Mouse (Mus musculus) testis, postnatal 14 days (tissue): ENCODE measurements around the gene Sntb2.
A peak's percentile ranks its signal among the peaks of the same experiment; 100 is the strongest.

Source experiments
- DNase-seq: peaks from one replicate; pipeline ENCODE4 v3.0.0; 2021; ENCODE audit warnings: low spot score

The Sntb2 gene

DNA sequence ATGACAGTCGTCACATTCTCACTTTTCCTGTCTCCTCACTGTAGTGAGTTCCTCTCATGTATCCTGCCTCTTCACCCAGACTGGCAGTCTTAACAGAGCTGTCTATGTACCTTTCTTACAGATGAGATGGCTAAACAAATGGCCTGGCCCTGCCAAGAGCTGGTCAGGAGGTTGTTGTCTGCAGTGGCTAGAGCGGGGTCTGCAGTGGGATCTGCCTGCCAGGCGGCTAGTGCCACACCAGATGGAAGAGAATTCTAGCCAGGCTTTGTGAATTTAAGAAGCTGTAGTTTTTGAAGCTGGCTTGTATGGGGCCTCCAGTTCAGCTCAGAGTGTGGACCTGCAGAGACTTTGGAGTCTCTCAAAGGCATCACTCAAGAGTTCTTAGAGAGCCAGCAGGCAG, 100.1 kb downstream of the Sntb2 start:
- no peak for DNase-seq

DNA sequence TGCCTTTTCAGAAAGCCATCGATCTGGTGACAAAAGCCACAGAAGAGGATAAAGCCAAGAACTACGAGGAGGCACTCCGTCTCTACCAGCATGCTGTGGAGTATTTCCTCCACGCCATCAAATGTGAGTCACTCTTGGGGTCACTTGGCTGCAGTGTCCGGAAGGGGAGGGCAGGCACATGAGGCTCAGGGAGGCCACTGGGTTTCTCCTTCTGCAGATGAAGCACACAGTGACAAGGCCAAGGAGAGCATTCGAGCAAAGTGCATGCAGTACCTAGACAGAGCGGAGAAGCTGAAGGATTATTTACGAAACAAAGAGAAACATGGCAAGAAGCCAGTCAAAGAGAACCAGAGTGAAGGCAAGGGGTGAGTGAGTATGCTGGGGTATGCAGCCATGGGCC, 101.1 kb downstream of the Sntb2 start:
- no peak for DNase-seq

DNA sequence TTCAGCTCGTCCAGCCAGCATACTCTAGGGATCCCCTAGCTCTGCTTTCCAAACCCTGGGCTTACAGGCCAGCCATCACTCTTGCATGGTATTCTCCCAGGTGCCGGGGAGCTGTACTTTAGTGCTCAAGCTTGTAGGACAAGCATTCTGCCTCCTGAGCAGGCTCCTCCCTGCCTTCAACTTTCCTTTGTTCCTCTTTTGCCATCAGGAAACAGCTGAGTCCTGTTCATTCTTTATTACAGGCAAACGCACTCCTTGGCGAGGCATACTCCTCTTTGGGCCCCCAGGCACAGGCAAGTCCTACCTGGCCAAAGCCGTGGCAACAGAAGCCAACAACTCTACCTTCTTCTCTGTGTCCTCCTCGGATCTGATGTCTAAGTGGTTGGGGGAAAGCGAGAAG, 105.1 kb downstream of the Sntb2 start:
- no peak for DNase-seq

DNA sequence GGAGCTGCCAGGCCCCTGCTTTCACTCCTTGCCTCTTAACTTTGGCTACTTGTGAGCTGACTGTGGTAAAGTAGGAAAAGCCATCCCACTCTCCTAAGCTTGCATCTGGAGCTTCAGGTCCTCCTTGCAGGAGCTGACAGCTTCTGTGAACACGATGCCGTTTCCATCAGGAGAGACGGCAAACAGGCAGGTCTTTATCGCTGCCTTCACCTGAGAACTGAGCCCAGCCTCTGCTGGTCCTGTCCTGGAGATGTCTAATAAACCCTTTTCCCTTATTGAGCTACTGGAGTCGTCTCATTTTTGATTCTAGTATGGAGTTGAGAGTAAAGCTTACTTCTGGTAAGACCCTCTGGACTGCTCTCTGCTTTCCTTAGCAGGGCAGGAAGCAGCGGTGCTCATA, 109.9 kb downstream of the Sntb2 start:
- DNase-seq: no peak

DNA sequence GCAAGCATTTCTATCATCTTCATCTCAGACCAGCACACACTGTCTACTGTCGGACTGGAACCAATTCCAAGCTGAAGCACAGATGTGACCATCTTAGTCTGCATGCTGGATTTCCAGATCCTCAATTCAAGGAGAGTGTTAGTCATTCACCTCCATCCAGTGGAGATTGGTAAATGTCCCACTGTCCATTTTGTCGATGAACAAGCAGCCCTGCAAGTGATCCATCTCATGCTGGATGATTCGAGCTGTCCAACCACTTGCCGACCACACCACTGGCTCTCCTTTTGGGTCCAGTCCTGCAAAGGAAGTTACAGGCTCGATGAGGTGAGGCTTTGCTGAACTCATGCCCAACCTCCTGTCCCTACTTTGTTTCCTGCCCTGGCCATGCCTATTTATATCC, 111.4 kb downstream of the Sntb2 start:
- no peak for DNase-seq

DNA sequence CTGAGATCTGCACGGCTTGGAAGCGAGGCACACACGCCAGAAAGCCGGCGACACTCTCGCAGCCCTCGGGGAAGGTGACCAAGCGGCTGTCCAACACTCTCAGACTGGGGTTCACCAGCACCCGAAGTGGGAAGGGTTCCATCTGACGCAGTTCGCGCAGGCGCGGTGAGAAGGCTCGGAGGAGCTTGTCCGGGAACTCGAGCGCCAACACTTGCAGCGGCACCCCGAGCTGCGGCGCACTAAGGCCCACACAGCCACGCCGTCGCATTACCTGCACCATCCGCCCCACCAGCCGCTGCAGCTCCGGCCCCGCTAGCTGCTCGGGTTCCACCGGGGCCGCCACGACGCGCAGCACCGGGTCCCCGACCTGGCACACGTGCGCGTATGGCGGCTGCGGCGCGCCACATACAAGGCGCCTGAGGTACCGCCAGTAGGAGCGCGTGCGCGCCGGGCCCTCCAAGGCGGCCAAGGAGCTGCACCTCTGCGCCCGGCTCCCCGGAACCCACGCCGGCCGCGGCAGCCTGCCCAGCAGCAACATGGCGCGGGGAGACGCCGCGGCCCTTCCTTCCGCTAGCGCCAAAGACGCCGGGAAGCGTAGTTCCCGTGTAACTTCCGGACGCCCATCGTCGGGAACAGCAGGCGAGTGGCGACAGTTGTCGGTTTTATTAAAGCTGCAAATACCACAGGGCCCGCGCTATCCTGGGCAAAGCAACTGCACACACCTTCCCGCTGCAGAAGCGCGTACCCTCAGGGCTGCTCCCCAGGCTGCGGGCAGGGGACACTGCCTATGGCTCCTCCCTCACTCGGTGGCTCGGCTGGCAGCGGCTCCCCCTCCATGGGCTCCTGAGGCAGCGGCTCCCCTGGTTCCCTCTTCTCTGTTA, 112.8 kb downstream of the Sntb2 start, which contains the start of gene Pdf:
Gene Pdf, minus strand, starts transcription at position 554 of the 881 bp plus-strand sequence.
- DNase-seq: peak; percentile 80

DNA sequence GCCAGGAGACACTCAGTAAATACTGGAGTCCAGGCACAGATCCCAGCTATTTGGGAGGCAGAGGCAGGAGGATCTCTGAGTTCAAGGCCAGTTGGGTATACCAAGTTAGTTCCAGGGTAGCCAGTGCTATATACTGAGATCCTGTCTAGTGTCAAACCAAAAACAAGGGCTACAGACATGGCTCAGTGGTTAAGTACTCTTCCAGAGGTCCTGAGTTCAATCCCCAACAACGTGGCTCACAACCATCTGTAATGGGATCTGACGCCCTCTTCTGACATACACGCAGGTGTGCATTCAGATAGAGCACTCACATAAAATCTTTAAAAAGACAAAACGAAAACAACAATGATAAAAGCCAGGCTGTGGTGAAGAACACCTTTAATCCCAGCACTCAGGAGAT, 113.9 kb downstream of the Sntb2 start:
- no peak for DNase-seq

DNA sequence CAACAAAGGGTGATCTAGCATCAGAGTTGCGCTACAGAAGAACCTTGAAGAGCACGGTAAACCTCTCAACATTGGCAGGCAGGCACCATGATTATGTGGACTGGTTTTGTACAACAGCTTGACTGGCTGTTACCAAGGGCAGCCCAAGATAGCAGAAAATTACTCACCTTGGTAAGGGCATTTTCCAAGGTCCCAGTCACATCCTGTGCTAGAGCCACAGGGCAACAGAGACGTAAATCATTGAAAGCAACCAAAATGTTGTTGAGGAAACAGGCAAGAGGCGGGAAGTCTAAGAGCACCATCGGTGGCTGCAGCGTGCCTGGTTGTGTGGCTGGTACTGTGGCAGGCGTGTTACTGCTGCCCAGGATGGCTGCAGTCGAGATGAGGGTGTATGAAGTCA, 116.5 kb downstream of the Sntb2 start:
- DNase-seq: no peak

DNA sequence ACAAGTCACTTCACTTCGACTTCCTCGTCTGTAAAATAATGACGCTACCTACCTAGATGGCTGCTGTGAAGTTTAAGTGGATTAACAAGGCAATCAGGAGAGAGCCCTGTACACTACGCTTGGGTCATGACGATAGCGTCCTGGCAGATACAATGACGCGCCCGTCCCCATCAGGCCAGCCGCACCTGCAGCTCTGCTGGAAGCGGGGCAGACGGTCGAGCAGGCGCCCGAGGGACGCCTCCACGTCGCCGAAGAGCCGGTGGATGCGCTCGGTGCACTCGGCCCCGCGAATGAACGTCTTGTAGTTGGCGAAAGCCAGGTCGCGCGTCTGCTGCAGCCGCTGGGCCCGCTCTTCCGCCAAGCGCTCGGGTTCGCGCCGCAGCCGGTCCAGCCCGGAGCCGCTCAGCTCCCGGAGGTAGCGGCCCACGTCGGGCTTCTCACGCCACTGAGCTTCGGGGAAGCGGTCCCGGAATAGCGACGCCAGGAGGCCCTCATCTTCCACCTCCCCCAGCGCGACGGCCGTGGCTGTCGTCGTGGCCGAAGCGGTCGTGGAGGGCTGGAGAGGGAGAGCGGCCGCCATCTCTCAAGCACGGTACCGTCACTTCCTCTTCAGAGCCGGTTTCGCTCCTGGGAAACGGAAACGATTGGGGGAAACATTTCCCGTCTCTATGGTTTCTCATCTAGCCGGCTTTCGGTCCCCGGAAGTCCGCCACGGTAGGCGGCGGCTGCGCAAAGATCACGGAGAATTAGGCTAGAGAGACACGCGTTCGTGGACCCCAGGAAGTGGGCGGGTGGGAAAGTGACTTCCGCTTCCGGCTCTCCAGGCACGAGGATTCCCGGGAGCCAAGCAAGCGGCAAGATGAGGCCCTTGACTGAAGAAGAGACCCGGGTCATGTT, 120.8 kb downstream of the Sntb2 start, which contains the start of the genes Cog8 and Nip7:
Gene Cog8, minus strand, starts transcription at position 614 of the 897 bp plus-strand sequence.
Gene Nip7, plus strand, starts transcription at position 802 of the 897 bp plus-strand sequence.
- DNase-seq: peak; percentile 97

DNA sequence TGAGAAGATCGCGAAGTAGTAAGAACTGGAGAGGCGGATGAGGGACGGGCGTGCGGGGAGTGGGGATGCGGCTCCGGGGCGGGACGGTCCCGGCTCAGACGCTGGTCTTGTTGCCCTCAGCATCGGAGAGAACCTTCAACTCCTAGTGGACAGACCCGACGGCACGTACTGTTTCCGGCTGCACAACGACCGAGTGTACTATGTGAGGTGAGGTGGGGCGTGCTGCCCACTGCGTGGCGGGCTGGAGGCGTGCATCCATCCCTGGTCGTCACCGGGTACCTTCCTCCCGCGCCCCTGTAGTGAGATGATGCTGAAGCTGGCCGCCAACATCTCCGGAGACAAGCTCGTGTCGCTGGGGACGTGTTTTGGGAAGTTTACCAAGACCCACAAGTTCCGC, 121.4 kb downstream of the Sntb2 start:
- DNase-seq: no peak

DNA sequence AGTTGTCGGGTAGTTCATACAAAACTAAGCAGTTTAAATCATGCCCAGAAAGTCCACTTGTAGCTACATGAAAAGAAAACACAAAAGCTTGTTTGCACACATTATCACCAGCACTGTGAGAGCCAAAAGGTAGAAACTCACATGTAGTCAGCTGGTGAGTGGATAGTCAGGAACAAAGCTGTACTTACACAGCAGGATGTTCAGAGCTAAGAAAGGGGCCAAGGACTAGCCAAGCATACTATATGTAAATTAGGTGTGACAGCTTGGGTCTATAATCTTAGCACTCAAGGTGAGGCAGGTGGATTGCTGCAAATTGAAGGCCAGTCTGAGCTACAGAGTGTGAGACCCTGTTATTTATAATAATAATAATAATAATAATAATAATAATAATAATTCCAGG, 127.1 kb downstream of the Sntb2 start:
- no peak for DNase-seq

DNA sequence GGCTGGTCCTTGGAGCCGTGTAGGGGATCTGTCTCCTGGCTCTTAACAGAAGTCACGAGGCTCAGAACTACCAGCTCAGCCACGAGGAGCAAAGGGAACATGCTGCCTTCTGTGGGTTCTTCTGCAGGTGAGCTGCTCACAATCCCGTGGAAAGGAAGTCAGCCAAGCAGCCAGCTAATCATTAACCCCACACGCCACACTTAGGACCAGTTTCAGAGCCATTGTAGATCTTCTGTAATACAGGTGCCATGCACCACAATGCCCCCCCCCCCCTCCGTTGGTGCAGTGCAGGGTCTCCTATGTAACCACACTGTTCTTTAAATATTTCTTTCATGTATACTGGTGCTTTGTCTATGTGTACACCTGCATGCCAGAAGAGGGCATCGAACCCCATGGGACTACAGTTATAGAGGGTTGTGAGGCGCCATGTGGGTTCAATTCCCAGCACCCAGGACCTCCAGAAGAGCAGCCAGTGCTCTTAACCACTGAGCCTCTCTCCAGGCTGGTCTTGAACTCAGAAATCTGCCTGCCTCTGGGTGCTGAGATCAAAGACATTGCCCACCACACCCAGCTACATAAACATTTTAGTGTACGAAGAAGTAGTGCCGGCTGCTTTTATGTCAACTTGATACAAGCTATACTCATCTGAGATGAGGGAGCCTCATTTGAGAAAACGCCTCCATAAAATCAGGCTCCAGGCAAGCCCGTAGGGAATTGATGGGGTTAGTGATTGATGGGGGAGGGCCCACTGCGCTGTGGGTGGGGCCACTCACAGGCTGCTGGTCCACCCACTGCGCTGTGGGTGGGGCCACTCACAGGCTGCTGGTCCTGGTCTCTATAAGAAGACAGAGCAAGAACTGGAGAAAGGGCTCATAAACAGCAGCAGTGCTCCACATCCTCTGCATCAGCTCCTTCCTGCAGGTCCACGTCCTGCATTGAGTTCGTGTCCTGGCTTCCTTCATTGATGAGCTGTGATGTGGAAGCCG, 130.3 kb downstream of the Sntb2 start, which contains the start of gene Tmed6:
Gene Tmed6, minus strand, starts transcription at position 134 of the 986 bp plus-strand sequence.
- DNase-seq: no peak
